Mouse (Mus musculus): ENCODE data around the gene Mrpl24. TPM values are rescaled to one million over a fixed set of nuclear protein-coding genes. Genes with fewer than 3 reads are reported as not detected.
"Not testable (repeated sequence)": the region's sequence is repeated elsewhere in the genome, so short reads cannot be mapped to it uniquely, and the experiment has no call there.

The Mrpl24 gene
- polyA plus RNA-seq (2014; fragmentation: Nextera tagmentation; extraction: Ambion mirVana) = 64.8 and 66.6 TPM in 2 replicates

- peak; percentile 98 for DNase-seq (ENCODE audit: low spot score)
- Histone ChIP-seq H3K27ac (replicated peaks; ENCODE audit: low read depth, low read length) (peak within 1 kb of the TSS; percentile 88), H3K9ac (ENCODE audit: low read depth, low read length) (peak within 1 kb of the TSS; percentile 80), H3K4me2 (ENCODE audit: low read depth, low read length) (peak within 1 kb of the TSS; percentile 77), H3K4me1 (ENCODE audit: control insufficient read depth, insufficient read depth, low read length) (no peaks in the 10 kb centered on the region; the same call in 1 of the 2 replicates), H3K4me3 (ENCODE audit: low read depth, low read length) (peak within 1 kb of the TSS; percentile 63), H3K27me3 (replicated peaks; ENCODE audit: control insufficient read depth, insufficient read depth, low read length) (no peaks in the 10 kb centered on the region), H3K36me3 (ENCODE audit: control insufficient read depth, insufficient read depth, low read length) (peaks cover 58% of the 10 kb centered on the region), H3K9me3 (ENCODE audit: control insufficient read depth, low read length) (no peaks in the 10 kb centered on the region)
- peak; percentile 88 for ATAC-seq (ENCODE audit: low read depth)
- WGBS = under 1% methylated on average over 30 of the region's 30 CpGs
Observed at GRCm38 (mm10) chr3:87919336-87920108, at the start of gene Mrpl24. TSS of gene Mrpl24 (plus strand) at chr3:87919506.

GRCm38 (mm10) chr3:87877730-87878129, 41.6 kb upstream of the Mrpl24 start:
- H3K36me3 ChIP-seq (ENCODE audit: control insufficient read depth, insufficient read depth, low read length) = peaks cover 36% of the 10 kb centered on the region
- no peaks in the 10 kb centered on the region for H3K9me3 ChIP-seq (ENCODE audit: control insufficient read depth, low read length)
- WGBS = 90% methylated on average over 4 of the region's 4 CpGs
- no peak overlapping the region for H3K27ac ChIP-seq (replicated peaks; ENCODE audit: low read depth, low read length)
- DNase-seq (ENCODE audit: low spot score) (no peak), ATAC-seq (ENCODE audit: low read depth) (no peak)
- no peak overlapping the region for H3K9ac ChIP-seq (ENCODE audit: low read depth, low read length)
- H3K4me3 ChIP-seq (ENCODE audit: low read depth, low read length) = no peak overlapping the region
- H3K27me3 ChIP-seq (replicated peaks; ENCODE audit: control insufficient read depth, insufficient read depth, low read length) = no peaks in the 10 kb centered on the region
- H3K4me1 ChIP-seq (ENCODE audit: control insufficient read depth, insufficient read depth, low read length) = no peaks in the 10 kb centered on the region
- no peak overlapping the region for H3K4me2 ChIP-seq (ENCODE audit: low read depth, low read length)

GRCm38 (mm10) chr3:87884291-87884690, 35.0 kb upstream of the Mrpl24 start:
- ATAC-seq (ENCODE audit: low read depth) (no peak), DNase-seq (ENCODE audit: low spot score) (no peak)
- Histone ChIP-seq H3K4me1 (ENCODE audit: control insufficient read depth, insufficient read depth, low read length) (peaks cover 15% of the 10 kb centered on the region), H3K27me3 (replicated peaks; ENCODE audit: control insufficient read depth, insufficient read depth, low read length) (no peaks in the 10 kb centered on the region), H3K4me2 (ENCODE audit: low read depth, low read length) (peak overlapping the region; percentile 97), H3K9me3 (ENCODE audit: control insufficient read depth, low read length) (0 out of 2 replicates have a peak, but pooled peaks cover 4% of the 10 kb centered on the region), H3K9ac (ENCODE audit: low read depth, low read length) (peak overlapping the region; percentile 96), H3K27ac (replicated peaks; ENCODE audit: low read depth, low read length) (no peak overlapping the region), H3K4me3 (ENCODE audit: low read depth, low read length) (peak overlapping the region; percentile 98), H3K36me3 (ENCODE audit: control insufficient read depth, insufficient read depth, low read length) (peaks cover 20% of the 10 kb centered on the region)
- 2% methylated on average over 3 of the region's 3 CpGs for WGBS

- DNase-seq (ENCODE audit: low spot score) (peak; percentile 41), ATAC-seq (ENCODE audit: low read depth) (0 out of 2 replicates have a peak, but pooled peaks have one; percentile 0)
- peak overlapping the region; percentile 96 for H3K9ac ChIP-seq (ENCODE audit: low read depth, low read length)
- 0 out of 2 replicates have a peak, but pooled peaks cover 4% of the 10 kb centered on the region for H3K9me3 ChIP-seq (ENCODE audit: control insufficient read depth, low read length)
- WGBS = under 1% methylated on average over 20 of the region's 28 CpGs
- H3K4me3 ChIP-seq (ENCODE audit: low read depth, low read length) = peak overlapping the region; percentile 98
- peaks cover 15% of the 10 kb centered on the region for H3K4me1 ChIP-seq (ENCODE audit: control insufficient read depth, insufficient read depth, low read length)
- H3K4me2 ChIP-seq (ENCODE audit: low read depth, low read length) = peak overlapping the region; percentile 97
- H3K27ac ChIP-seq (replicated peaks; ENCODE audit: low read depth, low read length) = peak overlapping the region; percentile 92
- H3K27me3 ChIP-seq (replicated peaks; ENCODE audit: control insufficient read depth, insufficient read depth, low read length) = no peaks in the 10 kb centered on the region
- peaks cover 17% of the 10 kb centered on the region for H3K36me3 ChIP-seq (ENCODE audit: control insufficient read depth, insufficient read depth, low read length)
Observed at GRCm38 (mm10) chr3:87884708-87885251, 34.5 kb upstream of the Mrpl24 start.

- DNase-seq (ENCODE audit: low spot score) (peak; percentile 100), ATAC-seq (ENCODE audit: low read depth) (peak; percentile 99)
- Histone ChIP-seq H3K27me3 (replicated peaks; ENCODE audit: control insufficient read depth, insufficient read depth, low read length) (no peaks in the 10 kb centered on the region), H3K4me3 (ENCODE audit: low read depth, low read length) (peak within 1 kb of the TSS; percentile 98), H3K4me1 (ENCODE audit: control insufficient read depth, insufficient read depth, low read length) (peaks cover 15% of the 10 kb centered on the region), H3K4me2 (ENCODE audit: low read depth, low read length) (peak within 1 kb of the TSS; percentile 97), H3K9me3 (ENCODE audit: control insufficient read depth, low read length) (0 out of 2 replicates have a peak, but pooled peaks cover 4% of the 10 kb centered on the region), H3K36me3 (ENCODE audit: control insufficient read depth, insufficient read depth, low read length) (peaks cover 11% of the 10 kb centered on the region), H3K9ac (ENCODE audit: low read depth, low read length) (peak within 1 kb of the TSS; percentile 96), H3K27ac (replicated peaks; ENCODE audit: low read depth, low read length) (peak within 1 kb of the TSS; percentile 92)
- WGBS = 0% methylated on average over 18 of the region's 33 CpGs
Observed at GRCm38 (mm10) chr3:87885281-87886003, 33.9 kb upstream of the Mrpl24 start, which contains the start of gene Prcc. TSS of gene Prcc (minus strand) at chr3:87885608.

- ATAC-seq (ENCODE audit: low read depth) = peak; percentile 2; the same call in 1 of the 2 replicates
- Histone ChIP-seq H3K36me3 (ENCODE audit: control insufficient read depth, insufficient read depth, low read length) (0 out of 2 replicates have a peak, but pooled peaks cover 6% of the 10 kb centered on the region), H3K9ac (ENCODE audit: low read depth, low read length) (peak overlapping the region; percentile 49), H3K4me2 (ENCODE audit: low read depth, low read length) (peak overlapping the region; percentile 56), H3K4me3 (ENCODE audit: low read depth, low read length) (peak overlapping the region; percentile 98), H3K4me1 (ENCODE audit: control insufficient read depth, insufficient read depth, low read length) (peaks cover 15% of the 10 kb centered on the region), H3K9me3 (ENCODE audit: control insufficient read depth, low read length) (0 out of 2 replicates have a peak, but pooled peaks cover 4% of the 10 kb centered on the region), H3K27me3 (replicated peaks; ENCODE audit: control insufficient read depth, insufficient read depth, low read length) (no peaks in the 10 kb centered on the region), H3K27ac (replicated peaks; ENCODE audit: low read depth, low read length) (no peak overlapping the region; the same call in 1 of the 2 replicates)
- WGBS = 10% methylated on average over 10 of the region's 10 CpGs
- no peak for DNase-seq (ENCODE audit: low spot score)
Observed at GRCm38 (mm10) chr3:87886004-87886365, 33.3 kb upstream of the Mrpl24 start.

- no peaks in the 10 kb centered on the region for H3K27me3 ChIP-seq (replicated peaks; ENCODE audit: control insufficient read depth, insufficient read depth, low read length)
- H3K4me1 ChIP-seq (ENCODE audit: control insufficient read depth, insufficient read depth, low read length) = peaks cover 15% of the 10 kb centered on the region
- WGBS = 82% methylated on average over 6 of the region's 6 CpGs
- peak overlapping the region; percentile 56 for H3K4me2 ChIP-seq (ENCODE audit: low read depth, low read length)
- 0 out of 2 replicates have a peak, but pooled peaks cover 4% of the 10 kb centered on the region for H3K9me3 ChIP-seq (ENCODE audit: control insufficient read depth, low read length)
- H3K27ac ChIP-seq (replicated peaks; ENCODE audit: low read depth, low read length) = no peak overlapping the region
- no peak overlapping the region for H3K9ac ChIP-seq (ENCODE audit: low read depth, low read length)
- 0 out of 2 replicates have a peak, but pooled peaks cover 1% of the 10 kb centered on the region for H3K36me3 ChIP-seq (ENCODE audit: control insufficient read depth, insufficient read depth, low read length)
- ATAC-seq (ENCODE audit: low read depth) (no peak), DNase-seq (ENCODE audit: low spot score) (no peak)
- H3K4me3 ChIP-seq (ENCODE audit: low read depth, low read length) = peak overlapping the region; percentile 98
Observed at GRCm38 (mm10) chr3:87886416-87886815, 32.9 kb upstream of the Mrpl24 start.

GRCm38 (mm10) chr3:87887400-87887799, 31.9 kb upstream of the Mrpl24 start:
- not testable (repeated sequence) for H3K4me2 ChIP-seq (ENCODE audit: low read depth, low read length); H3K36me3 ChIP-seq (ENCODE audit: control insufficient read depth, insufficient read depth, low read length); ATAC-seq (ENCODE audit: low read depth); H3K27ac ChIP-seq (replicated peaks; ENCODE audit: low read depth, low read length); H3K9me3 ChIP-seq (ENCODE audit: control insufficient read depth, low read length); H3K9ac ChIP-seq (ENCODE audit: low read depth, low read length); H3K27me3 ChIP-seq (replicated peaks; ENCODE audit: control insufficient read depth, insufficient read depth, low read length); H3K4me3 ChIP-seq (ENCODE audit: low read depth, low read length); DNase-seq (ENCODE audit: low spot score)
- WGBS = 83% methylated on average over 4 of the region's 4 CpGs
- H3K4me1 ChIP-seq (ENCODE audit: control insufficient read depth, insufficient read depth, low read length) = peaks cover 15% of the 10 kb centered on the region
